Mouse (Mus musculus) left cerebral cortex, adult 11 months (tissue): Measurements from ENCODE around the gene Gm17577.
"Not testable (repeated sequence)": the region's sequence is repeated elsewhere in the genome, so short reads cannot be mapped to it uniquely, and the experiment has no call there.

Experiments used
- DNase-seq: peaks from one replicate; pipeline ENCODE4 v3.0.0; 2022; ENCODE audit warnings: low spot score

The Gm17577 gene

GRCm38 (mm10) chrX:123246807-123247206, at the start of gene Gm17577:
TSS of gene Gm17577 (minus strand) at chrX:123246907.
- DNase-seq = not testable (repeated sequence)

GRCm38 (mm10) chrX:123222381-123222780, 24.3 kb downstream of the Gm17577 start, which contains the start of gene Srsx:
TSS of gene Srsx (minus strand) at chrX:123222481.
- not testable (repeated sequence) for DNase-seq
